Mouse (Mus musculus) erythroid progenitor cell, adult 5-6 weeks (primary cell): ENCODE results near the gene Ankfn1. TPM values are rescaled to one million over a fixed set of nuclear protein-coding genes. Genes with fewer than 3 reads are reported as not detected.

Source experiments
- ATAC-seq: replicated peaks from 2 replicates; pipeline ENCODE4 v1.8.0; 2016; ENCODE audit warnings: moderate number of reproducible peaks, mild to moderate bottlenecking, moderate TSS enrichment, inconsistent platforms; ENCODE audit not compliant: poor library complexity, low FRiP score, severe bottlenecking
- total RNA-seq, 2 experiments: library from RNA; stranded (forward) in 1 of 2; stranded (reverse) in 1 of 2; fragments of 150-400 nt in 1 of 2; fragments of 186-747, 209-891 nt in 1 of 2; gene quantifications; 2 replicates each; pipeline versions ENCODE4 v1.2.3 to v1.2.4; 2015 to 2017; ENCODE audit warnings: low replicate concordance in 2 of 2

Ankfn1 gene
- total RNA-seq, 2 experiments from 2014 or later: not detected

DNA sequence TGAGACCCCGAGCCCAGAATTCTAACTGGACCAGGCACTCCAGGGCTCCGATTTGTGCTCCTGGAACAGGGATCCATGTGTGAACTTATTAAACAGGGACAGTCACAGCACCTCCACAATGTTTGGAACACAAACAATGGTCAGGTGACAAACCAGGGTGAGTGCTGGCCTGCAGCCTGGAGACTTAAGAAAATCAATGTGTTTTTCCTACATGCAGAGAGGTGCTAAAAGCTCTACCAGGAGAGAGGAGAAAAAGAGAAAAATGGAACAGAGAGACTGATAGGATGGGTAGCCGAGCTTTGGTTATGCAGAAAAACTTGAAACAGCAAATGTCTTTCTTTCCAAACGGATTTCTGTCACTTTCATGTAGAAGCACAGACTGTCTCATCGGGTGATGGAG lies 174.5 kb downstream of the Ankfn1 start:
- no peak for ATAC-seq

DNA sequence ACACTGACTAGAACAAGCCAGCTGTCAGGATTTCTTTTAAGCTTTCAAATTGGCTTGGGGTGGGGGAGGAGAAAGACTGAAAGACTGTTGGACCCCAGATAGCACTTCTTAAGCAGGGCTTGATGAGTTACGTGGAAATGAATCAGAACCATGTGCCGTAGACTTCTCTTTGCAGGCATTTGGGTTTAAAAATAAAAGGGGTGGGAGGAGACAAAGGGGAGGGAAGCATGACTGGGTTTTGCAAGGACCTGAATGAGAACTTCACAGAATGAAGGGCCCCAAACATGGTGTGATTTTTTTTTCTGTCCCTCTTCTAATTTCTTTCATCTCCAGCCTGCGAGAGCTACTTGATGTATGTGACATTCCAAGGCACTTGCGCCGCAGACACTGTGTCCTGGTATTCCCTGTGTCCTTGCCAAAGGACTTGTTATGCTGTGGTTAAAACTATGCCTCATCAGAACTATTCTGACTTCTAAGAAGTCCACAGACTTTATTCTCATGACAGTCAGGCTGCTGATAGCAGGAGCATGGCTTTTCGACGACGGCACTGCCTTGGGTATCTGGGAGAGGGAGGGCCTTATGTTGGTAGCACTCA lies 176.4 kb downstream of the Ankfn1 start:
- no peak for ATAC-seq

DNA sequence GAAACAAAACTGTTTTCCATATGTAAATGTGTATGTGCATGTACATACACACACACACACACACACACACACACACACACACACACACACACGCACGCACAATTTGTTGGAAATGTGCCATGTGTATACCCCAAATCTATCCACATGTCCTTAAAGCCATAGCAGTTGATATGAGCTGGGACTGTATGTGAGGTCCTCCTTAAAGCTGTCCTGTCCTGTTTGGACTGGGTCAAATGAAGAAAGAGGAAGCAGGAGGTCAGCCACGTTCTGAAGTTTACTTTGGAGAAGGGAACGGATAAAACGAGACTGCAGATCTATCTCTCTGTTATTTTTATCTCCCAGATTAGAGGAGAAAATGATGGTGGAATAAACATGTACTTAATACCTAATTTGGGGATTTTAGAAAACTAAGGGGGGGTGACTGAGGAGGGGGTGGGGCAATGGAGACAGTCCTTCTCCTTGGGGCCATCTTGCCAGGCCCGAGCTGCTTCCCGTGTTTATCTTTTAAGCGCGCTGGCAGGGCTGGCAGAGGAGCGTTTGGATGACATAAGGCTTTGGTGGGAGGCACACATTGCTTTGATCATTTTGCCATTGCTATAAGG lies 187.1 kb downstream of the Ankfn1 start:
- no peak for ATAC-seq

DNA sequence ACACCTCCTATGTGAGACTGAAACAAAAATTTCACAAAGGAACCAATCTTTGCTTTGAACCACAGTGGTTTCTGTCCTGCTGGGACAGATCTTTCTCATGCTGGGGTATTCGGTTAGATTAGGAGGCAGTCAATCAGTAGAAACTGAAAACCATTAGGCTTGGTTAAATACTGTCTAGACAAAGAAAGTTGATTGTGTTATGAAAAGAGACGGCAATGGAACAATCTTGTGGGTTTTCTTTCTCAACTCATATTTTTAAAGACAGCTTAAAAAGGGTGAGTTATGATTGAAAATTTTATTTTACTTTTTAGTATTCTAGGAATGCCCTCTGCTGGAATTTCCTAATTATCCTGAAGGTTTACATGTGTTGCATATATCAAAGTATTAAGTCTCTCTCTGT lies 191.1 kb downstream of the Ankfn1 start:
- no peak for ATAC-seq

DNA sequence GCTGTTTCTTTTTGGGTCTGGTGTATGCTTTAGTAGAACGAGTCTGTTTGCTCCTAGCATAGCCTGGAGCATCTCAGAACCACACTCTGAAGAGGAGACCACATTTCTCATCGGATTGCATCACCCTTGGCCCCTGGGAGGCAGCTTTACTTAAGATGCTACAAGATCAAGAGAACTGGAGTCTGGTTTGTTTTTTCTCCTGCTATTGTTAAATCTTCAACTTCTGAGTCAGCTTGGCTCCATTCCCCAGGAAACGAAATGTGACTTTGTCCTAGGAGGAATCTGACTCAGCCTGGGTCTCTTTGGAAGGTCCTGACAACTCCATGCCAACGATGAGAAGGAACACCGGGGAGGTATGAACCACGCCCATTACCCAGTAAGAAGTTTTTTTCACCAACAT lies 197.6 kb downstream of the Ankfn1 start:
- no peak for ATAC-seq

DNA sequence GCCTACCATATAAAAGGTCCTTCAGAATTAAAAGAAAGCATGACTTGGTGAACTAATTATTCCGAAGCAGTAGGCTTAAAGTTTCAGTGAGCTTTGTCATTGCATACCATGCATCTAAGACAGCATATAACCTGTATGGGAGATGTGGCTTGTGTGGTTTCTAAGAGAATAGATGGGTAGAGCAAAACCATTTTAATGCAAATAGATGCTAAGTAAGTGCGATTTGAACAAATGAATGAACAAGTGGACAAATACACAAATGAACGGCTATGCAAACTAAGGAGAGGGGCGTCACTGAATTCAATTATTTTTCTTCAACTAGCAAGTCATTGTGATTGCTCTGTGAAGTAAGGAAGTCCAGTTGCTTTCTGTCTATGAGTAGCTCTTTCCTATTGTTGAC lies 198.3 kb downstream of the Ankfn1 start:
- ATAC-seq: no peak

DNA sequence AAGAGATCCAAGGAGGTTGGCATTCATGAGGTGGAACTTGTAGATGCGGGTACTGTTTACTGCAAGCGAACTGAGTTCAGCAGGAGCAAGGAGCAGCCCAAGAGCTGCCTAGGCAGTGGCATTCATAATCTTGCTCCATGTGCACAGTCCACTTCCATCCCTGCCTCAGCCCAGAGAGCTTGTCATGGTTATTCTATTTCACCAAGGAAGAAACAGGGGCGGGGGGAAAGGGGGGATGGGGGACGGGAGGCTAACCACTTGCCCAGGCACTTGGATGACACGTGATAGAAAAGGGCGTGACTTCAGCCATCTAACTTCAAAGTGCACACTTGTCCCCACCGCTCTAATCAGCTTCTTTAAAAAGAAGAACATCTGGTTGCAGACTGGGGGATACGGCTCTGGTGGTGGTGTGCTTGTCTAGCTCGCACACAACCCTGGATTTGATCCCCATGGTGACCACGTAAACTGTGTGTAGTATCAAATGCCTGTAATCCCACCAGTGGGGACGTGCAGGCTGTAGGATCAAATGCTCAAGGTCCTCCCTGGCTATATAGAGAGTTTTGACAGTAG lies 203.1 kb downstream of the Ankfn1 start:
- ATAC-seq: no peak

DNA sequence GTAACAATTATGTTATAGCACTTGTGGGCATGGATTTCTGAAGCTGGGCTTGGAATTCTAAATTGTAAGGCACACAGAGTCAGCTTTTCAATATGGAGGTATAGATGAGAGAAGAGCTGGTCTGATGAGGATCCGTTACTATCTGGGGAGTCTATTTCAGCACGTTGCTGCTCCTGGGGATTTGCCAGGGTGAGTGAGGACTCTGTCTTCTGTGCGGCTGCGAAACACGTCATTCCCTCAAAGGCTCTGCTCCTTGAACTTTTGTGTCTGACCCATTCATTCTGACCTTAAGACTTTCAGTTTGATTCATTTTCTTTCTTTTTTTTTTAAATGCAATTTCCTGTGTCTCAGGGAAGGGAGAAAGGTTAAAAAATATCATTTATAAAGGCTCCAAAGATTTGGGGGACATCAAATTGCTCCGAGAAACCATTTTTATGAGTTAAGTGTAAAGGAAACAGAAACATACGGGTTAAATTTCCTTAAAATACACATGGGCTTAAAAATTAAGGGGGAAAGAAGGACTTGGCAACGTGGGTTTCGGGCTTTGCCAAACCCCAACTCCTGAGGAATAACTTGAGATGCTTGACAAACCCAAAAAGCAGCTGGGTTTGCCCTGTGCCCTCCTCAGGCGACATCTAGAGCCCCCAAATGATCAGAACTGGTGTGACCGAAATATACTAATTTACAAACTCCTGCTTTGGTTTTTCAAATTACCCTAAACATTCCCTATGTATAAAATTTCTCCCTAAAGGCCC lies 207.9 kb downstream of the Ankfn1 start:
- ATAC-seq: no peak

DNA sequence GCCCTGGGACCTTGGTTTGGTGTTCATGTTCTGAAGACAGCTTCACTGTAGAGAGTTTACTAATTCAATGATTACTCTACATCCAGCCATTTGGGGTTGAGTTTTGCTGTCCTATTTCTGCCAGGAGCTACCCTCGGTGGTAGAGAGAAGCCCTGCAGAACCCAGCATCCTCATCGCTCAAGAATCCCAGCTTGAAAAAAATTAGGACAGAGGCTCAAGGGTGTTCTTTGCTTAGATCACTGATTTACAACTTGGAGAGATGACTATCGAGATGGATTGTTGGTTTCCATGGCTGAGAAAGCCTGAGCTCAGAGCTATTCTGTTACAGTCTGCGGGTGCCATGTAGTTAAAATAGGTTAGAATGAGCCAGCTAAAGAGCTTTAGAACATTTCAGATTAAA lies 209.2 kb downstream of the Ankfn1 start:
- ATAC-seq: no peak

DNA sequence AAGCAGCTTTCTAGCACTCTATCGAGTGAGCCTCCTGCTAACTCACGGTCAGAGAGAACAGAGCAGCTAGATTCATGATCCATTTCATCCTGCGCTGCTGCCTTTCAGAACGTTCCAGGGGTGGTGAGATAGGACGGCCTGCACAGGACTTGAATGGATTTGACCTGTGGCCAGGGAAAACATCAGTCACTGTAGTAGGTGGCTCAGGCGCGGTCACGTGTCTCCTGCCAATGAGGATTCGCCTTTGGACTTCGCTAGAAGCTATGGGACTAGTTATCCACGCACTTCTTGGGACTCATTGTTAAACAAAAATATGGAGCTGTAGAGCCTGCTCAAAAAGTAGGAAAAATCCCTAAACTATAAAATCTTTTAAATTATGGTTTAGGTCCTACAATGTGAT lies 226.0 kb downstream of the Ankfn1 start:
- no peak for ATAC-seq

DNA sequence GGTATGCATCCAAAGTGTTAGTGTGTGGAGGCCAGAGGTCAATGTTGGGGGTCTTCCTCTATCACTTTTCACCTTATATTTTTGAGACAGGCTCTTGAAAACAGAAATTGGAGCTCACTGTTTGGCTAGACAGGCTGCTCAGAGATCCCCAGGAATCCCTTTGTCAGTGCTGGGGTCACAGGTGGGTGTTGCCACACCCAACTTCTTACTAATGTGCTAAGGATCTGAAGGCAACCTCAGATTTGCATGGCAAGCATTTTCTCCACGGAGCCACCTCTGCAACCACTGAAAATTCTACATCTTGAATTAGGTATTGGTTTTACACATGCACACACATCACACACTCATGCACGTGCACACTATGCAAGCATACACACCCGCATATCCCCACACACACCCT lies 226.5 kb downstream of the Ankfn1 start:
- ATAC-seq: no peak

DNA sequence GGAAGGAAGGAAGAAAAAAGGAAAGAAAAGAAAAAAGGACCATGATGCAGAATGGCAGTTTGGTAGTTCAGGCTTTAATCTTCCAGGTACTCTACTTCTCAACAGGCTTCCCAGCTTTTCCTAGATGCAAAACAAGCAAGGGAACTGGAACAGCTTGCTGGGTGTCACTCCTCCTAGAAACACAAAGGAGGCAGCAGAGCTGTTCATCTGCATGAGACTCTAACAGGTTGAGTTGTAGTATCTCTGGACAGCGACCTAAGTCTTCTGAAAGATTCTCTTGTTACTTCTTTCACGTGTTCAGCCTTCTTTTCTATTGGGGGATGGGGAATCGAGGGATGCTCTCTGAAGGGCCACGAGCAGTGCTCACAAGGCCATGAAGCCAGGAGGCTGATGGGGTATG lies 228.7 kb downstream of the Ankfn1 start:
- ATAC-seq: no peak

DNA sequence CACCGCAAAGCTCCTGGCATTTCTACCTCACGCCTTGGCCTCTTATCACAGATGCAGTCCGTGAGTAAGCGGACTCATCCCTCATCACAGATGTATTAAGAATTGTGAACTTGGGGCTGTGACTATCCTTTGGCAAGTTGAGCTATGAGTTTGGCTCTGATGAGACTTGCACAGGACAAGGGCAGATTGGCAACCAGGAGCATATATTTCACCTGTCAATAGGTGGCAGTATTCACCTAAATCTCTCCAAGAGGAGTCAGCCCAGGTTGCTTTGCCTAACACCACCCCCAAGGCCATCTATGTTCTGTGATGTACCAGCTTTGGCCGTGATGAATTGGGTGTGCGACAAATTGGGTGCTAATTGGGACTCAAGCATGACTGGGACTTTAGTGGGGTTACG lies 231.3 kb downstream of the Ankfn1 start:
- no peak for ATAC-seq

DNA sequence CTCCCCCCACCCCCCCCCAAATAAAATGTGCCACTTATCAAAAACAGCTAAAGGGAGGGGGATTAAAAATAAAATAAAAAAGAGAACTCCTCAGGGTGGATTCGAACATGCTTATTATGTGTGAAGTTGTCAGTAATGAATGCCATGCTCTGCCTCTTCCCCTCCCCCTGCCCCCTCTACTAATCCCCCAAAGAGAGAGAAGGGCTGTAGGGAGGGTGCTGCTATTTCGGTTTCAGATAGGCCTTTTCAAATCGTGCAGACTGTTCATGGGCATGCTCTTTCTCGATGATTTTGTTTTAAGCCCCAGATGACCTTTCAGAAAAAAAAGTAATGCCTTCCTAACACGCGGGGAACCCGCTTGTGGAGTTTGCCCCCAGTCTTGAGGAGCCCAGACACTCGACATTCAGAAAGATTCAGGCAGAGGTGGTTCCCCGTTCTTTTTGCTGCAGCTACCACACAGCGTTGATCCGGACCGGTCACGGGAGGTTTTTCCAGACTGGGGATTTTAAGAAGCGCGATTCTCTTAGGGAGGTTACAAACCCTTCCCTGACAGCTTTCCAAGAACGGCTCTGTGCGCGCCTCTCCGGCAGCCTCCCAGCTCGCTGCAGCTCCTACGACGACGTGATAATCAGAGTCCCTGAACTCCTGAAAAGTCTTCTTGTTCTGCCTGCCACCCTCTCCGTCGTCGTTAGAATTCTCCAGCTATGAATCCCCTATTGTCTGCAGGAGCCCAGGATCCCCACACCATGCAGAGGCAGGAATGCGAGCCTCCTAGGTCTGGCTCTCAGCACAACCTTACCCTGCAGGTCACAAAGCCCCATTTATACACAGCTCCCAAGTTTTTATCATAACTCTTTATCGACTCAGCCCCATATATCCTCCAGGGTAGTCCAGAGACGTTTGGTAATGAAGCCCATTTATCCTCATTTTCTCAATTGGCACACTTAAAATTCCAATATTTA lies 232.3 kb downstream of the Ankfn1 start:
- ATAC-seq: no peak

DNA sequence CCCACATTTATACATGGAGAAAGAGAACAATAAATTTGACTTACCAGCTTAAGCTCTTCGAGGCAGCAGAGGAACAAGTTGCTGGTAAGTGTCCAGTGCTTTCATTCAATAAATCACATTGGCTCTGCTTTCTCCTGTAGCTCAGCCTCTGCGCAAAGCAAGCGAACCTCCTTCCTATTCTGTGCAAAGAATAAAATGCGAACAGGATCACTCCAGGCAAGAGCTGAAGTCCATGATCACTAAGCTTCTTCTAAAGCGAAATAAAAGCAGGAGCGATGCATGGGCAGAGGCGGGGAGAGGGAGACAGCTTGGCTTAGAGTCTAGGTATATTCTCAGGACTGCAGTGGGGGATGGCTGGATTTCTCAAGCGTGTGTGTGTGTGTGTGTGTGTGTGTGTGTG lies 239.1 kb downstream of the Ankfn1 start:
- ATAC-seq: no peak

DNA sequence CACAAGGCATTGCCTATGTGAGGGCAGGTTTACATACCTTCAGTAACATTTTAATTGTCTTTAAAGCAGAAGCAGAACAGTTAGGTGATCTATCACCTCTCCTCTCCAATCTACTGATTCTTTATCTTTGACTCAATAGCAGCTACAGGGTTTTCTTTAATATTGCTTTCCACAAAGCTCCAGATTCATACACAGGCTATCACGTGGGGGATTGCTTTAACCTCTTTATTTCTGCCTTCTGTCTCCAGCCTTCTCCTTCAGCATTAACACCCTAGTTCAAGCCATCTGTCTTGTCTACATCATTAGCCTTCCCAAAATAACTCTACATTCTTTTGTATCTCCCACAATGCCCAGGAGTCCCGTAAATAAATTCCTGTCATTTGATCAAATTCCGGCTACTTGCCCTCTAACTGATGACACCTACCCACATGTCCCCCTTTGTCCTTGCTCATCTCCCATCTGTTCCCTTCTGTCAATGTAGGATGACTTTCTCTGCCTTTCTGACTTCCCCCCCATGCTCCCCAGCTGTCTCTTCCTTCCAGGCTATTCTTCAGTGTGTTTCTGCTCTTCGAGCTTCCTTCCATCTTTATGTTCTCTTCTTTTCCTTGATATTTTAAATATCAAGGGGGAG lies 249.5 kb downstream of the Ankfn1 start:
- no peak for ATAC-seq

DNA sequence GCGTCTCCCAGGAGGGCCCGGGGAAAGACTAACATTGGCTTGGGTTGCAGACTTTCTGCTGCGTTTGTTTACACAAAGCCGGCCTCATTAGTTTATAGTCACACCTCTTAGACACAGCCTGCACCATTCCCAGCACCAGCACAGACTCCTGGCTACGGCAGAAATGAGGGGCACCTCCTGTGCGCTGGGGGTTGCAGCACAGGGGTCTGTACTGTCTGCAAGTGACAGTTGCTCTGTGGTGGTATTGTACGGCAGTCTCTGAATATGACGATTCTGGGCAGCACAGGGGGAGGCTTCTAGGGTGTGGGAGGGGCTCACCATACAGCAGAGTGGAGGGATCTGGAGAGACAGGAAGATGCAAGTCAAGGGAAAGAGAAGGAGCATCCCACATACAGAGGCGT lies 262.0 kb downstream of the Ankfn1 start:
- ATAC-seq: no peak

DNA sequence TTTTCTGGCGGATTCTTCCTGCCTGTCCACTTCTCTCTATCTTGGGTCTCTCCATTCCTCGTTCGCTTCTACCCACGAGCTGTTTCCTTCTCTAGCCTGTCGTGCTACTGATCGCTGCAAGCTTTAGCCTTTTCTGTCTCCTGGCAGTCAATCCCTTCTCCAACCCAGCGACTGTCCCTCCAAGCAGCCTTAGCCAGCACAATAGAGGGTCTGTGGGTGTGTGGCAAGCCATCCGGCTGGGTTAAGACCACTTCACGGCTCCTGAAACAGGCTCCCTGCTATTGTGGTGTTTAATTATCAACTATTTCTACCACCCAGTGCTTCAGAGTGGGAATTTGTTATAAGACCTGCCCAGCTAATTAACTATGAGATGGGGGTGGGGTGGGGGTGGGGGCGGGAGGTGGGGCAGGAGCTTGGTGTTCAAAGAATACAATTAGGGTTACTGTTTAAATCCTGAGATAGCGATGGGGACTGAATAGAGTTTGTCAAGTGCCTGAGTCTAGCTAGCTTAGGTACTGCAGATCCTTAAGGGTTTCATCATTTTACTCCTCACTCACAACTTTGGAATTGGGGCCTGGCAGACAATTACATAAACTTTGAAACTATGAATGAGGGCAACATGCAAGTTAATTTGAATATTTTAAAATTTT lies 268.7 kb downstream of the Ankfn1 start:
- ATAC-seq: no peak

DNA sequence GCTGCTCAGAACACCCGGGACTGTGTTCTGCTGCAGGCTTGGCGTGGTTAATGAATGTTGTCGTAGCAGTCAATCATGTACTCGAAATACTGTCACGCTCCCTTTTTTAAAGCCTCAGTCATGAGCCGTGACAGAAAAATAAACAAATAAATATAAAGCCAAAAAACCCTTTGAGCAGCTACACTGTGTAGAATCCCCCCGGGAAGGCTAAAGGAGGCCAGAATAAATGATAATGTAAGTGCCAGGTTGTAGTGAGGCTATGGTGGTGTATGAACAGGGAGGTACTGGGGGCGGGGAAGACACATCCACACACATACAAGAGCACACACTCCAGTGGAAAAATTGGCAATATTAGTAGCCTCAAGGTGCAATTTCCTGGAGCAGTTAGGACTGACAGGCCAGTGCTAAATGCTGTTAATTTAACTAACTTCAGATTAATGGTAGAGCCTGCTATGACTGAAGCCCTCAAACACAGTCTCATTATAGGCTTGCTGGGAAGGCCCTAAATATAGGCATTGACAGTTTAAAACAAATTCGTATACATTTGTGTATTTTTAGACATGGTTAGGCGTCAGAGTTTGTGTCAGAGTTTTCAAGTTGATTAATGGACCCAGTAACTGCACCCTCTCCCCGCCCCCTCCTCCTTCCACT lies 270.7 kb downstream of the Ankfn1 start:
- ATAC-seq: no peak
